Mouse (Mus musculus): Measurements from ENCODE around the gene Klk12.

DNA sequence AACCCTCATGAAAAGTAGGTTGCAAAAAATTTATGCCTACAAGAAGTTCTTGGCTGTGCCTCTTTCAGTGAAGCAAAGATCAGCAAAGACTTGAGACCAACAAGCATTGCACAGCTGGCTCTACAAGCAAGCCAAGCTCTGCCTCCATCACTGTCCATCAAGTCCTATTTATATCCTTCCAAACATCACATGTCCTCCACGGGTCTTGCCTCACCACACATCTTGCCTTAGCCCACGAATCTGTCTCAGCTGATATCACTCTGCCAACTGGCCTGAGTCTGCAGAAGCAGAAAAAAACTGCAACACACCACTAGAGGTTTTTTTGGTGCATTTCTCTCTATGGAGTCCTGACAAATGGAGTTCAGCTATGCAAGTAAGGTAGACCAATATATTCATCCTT lies 15.9 kb upstream of the Klk12 start:
- no peak for TF ChIP-seq CTCF (IDR thresholded peaks at IDR 0.05; ENCODE audit: extremely low read depth, insufficient read length, insufficient replicate concordance, low read depth, low read length)
- no peak for TF ChIP-seq POLR2A (IDR thresholded peaks at IDR 0.05; ENCODE audit: low read depth, low read length)
